Mouse (Mus musculus): Measurements from ENCODE around the gene Gm21915.

GRCm38 (mm10) chr9:40717875-40718185 lies 47.4 kb downstream of the Gm21915 start:
- no peak for TF ChIP-seq GATA1 (IDR thresholded peaks at IDR 0.05; ENCODE audit: low read length)
- TF ChIP-seq TAL1 (IDR thresholded peaks at IDR 0.05; ENCODE audit: low read length) = no peak

All from erythroblast, embryonic 14.5 days (primary cell).